Mouse (Mus musculus) heart, adult 2 months (tissue): ENCODE data around the gene Sox10. TPM values are rescaled to one million over a fixed set of nuclear protein-coding genes. Genes with fewer than 3 reads are reported as not detected.

Source experiments
- DNase-seq, 2 experiments: peaks; one replicate each; pipeline ENCODE4 v3.0.0; 2021
- H3K27ac ChIP-seq: fragments of 200-600 bp; 2 replicates; pipeline ENCODE4 v1.8.1; 2022
- H3K27me3 ChIP-seq: fragments of 200-500 bp; 2 replicates; pipeline ENCODE4 v1.6.1; 2012; ENCODE audit warnings: mild to moderate bottlenecking, low read length, inconsistent platforms, mixed read lengths; ENCODE audit not compliant: control insufficient read depth, insufficient read depth
- H3K36me3 ChIP-seq: fragments of 200-500 bp; 2 replicates; pipeline ENCODE4 v1.6.1; 2012; ENCODE audit warnings: low read length, inconsistent platforms; ENCODE audit not compliant: control insufficient read depth, insufficient read depth
- H3K4me1 ChIP-seq: fragments of 200-500 bp; 2 replicates; pipeline ENCODE4 v1.6.1; 2011; ENCODE audit warnings: low read length; ENCODE audit not compliant: control insufficient read depth, insufficient read depth
- H3K4me3 ChIP-seq: fragments of 200-600 bp; 2 replicates; pipeline ENCODE4 v1.8.1; 2022
- H3K79me2 ChIP-seq: fragments of 200-500 bp; replicated peaks from 2 replicates; pipeline ENCODE4 v1.6.1; 2012; ENCODE audit warnings: mild to moderate bottlenecking, inconsistent platforms, low read length, moderate library complexity, mixed read lengths; ENCODE audit not compliant: control insufficient read depth, insufficient read depth
- H3K9ac ChIP-seq: fragments of 200-500 bp; 2 replicates; pipeline ENCODE4 v1.6.1; 2012; ENCODE audit warnings: low read depth, mild to moderate bottlenecking, control low read depth, inconsistent platforms, low read length, mixed read lengths
- CTCF ChIP-seq: fragments of 200-600 bp; IDR thresholded peaks from 2 replicates; pipeline ENCODE4 v1.8.1; 2022; ENCODE audit warnings: antibody characterized with exemption, mild to moderate bottlenecking, moderate library complexity
- EP300 ChIP-seq: fragments of 200-500 bp; IDR thresholded peaks from 2 replicates; pipeline ENCODE4 v1.6.1; 2011; ENCODE audit warnings: low read depth, low read length, control low read depth; ENCODE audit not compliant: insufficient read depth
- POLR2A ChIP-seq: fragments of 200-500 bp; IDR thresholded peaks from 2 replicates; pipeline ENCODE4 v1.6.1; 2011; ENCODE audit warnings: mild to moderate bottlenecking, low read depth, low read length, control low read depth; ENCODE audit not compliant: insufficient read depth
- WGBS: fragments of 180-500 bp; shearing (Covaris S2); methylation state at CpG from one replicate; pipeline ENCODE4 v1.1.7; 2018; 5-methylcytosine and 5-hydroxymethylcytosine counted together
- intact Hi-C: fragments of 180-260 bp; cut with DNase I; formaldehyde crosslinking; loops from one replicate; pipeline ENCODE4 v1.15.1; 2025
- polyA plus RNA-seq: library from polyadenylated mRNA; depleted of rRNA; stranded (reverse); fragments of >200 nt; gene quantifications from 2 replicates; pipeline ENCODE4 v1.2.3, GENCODE M21; 2012
- total RNA-seq, 2 experiments: library from RNA; stranded (reverse); gene quantifications; 2 replicates each; pipeline ENCODE4 v1.2.3; 2021

Gene Sox10
- total and polyA plus RNA-seq, 3 experiments, result 1.1 to 4.5 (median 1.3) TPM

- intact Hi-C loops, result no loop called here
Measured at GRCm38 (mm10) chr15:79202575-79202974, 37.5 kb upstream of the Sox10 start.

GRCm38 (mm10) chr15:79201491-79202150, 36.6 kb upstream of the Sox10 start:
- H3K9ac ChIP-seq, result no peak overlapping the region
- no peak for DNase-seq
- H3K4me3 ChIP-seq, result no peak overlapping the region
- TF ChIP-seq EP300, result no peak
- no peak for TF ChIP-seq POLR2A
- TF ChIP-seq CTCF, result no peak
- H3K27ac ChIP-seq, result no peak overlapping the region
- WGBS, result 38% methylated on average over 13 of the region's 13 CpGs
- H3K4me1 ChIP-seq, result no peaks in the 10 kb centered on the region
- H3K27me3 ChIP-seq, result no peaks in the 10 kb centered on the region
- H3K79me2 ChIP-seq, result no peaks in the 10 kb centered on the region
- intact Hi-C loops, result no loop called here
- no peaks in the 10 kb centered on the region for H3K36me3 ChIP-seq

More at GRCm38 (mm10) chr15:79202575-79202974, 37.5 kb upstream of the Sox10 start:
- no peak overlapping the region for H3K27ac ChIP-seq
- no peak for DNase-seq
- 51% methylated on average over 10 of the region's 10 CpGs for WGBS
- no peak for TF ChIP-seq POLR2A
- no peak for TF ChIP-seq CTCF
- TF ChIP-seq EP300, result no peak
- H3K9ac ChIP-seq, result no peak overlapping the region
- no peaks in the 10 kb centered on the region for H3K27me3 ChIP-seq
- no peaks in the 10 kb centered on the region for H3K79me2 ChIP-seq
- no peaks in the 10 kb centered on the region for H3K36me3 ChIP-seq
- H3K4me3 ChIP-seq, result no peak overlapping the region
- no peaks in the 10 kb centered on the region for H3K4me1 ChIP-seq

GRCm38 (mm10) chr15:79199390-79199976, 34.4 kb upstream of the Sox10 start:
- intact Hi-C loops, result no loop called here
- Histone ChIP-seq H3K79me2 (no peaks in the 10 kb centered on the region), H3K4me1 (peaks cover 3% of the 10 kb centered on the region; the same call in 1 of the 2 replicates), H3K36me3 (no peaks in the 10 kb centered on the region), H3K27me3 (no peaks in the 10 kb centered on the region), H3K4me3 (no peak overlapping the region), H3K9ac (no peak overlapping the region), H3K27ac (no peak overlapping the region)
- TF ChIP-seq EP300, result no peak
- no peak for TF ChIP-seq POLR2A
- TF ChIP-seq CTCF, result no peak
- 90% methylated on average over 12 of the region's 12 CpGs for WGBS
- DNase-seq, result no peak

DNA sequence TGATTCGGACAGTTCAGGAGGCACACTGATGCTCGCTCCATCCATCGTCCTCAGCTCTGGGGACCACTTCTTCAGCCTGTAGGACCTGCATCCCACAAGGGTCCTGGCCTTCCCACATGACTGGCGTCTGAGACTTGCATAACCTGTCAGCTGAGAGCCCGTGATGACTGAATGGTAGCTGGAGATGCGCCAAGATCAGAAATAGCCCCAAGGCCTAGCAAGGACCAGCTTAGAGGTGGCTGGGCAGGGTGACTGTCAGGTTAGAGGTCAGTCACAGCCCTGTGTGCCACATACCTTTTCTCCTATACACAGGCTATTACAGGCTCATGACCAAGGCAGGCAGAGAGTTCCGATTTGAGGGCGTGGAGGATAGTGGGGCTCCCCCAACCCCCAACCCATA, 30.5 kb upstream of the Sox10 start:
- Histone ChIP-seq H3K9ac (no peak overlapping the region), H3K36me3 (no peaks in the 10 kb centered on the region), H3K4me3 (no peak overlapping the region), H3K27me3 (no peaks in the 10 kb centered on the region), H3K4me1 (peaks cover 3% of the 10 kb centered on the region; the same call in 1 of the 2 replicates), H3K27ac (peak overlapping the region; percentile 61), H3K79me2 (no peaks in the 10 kb centered on the region)
- peak; percentile 42 to 70 for DNase-seq
- TF ChIP-seq CTCF (no peak), EP300 (peak; percentile 98), POLR2A (peak; percentile 31; the same call in 1 of the 2 replicates)
- 54% methylated on average over 8 of the region's 8 CpGs for WGBS
- intact Hi-C loops, result no loop called here

GRCm38 (mm10) chr15:79194946-79195345, 29.9 kb upstream of the Sox10 start:
- Histone ChIP-seq H3K4me3 (no peak overlapping the region), H3K27me3 (no peaks in the 10 kb centered on the region), H3K79me2 (no peaks in the 10 kb centered on the region), H3K36me3 (no peaks in the 10 kb centered on the region), H3K9ac (no peak overlapping the region), H3K4me1 (peaks cover 3% of the 10 kb centered on the region; the same call in 1 of the 2 replicates), H3K27ac (peak overlapping the region; percentile 47)
- no peak for TF ChIP-seq POLR2A
- no peak for TF ChIP-seq EP300
- no peak for TF ChIP-seq CTCF
- WGBS, result 73% methylated on average over 2 of the region's 2 CpGs
- DNase-seq, result no peak
- intact Hi-C loops, result no loop called here

DNA sequence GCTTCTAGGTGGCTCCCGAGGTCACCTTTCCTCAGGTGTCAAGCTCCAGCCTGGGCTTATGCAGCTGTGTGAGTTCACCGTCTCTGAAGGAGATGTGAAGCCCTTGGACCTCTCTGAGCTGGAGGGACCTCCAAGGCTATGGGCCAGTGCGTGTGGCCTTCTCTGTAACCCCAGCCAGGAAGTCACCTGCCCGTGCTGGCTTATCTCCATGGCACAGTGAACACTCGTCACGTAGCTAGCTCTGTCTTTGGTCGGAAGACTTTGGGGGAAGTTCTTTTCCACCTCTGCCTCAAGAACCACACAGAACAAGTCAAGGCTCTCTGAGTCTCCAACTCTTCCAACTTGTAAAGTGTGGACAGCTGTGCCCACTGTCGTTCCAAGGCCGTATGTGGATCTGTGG, 29.0 kb upstream of the Sox10 start:
- DNase-seq, result peak in 1 of 2 experiments; percentile 35
- TF ChIP-seq POLR2A (no peak), EP300 (no peak), CTCF (no peak)

More for the DNA sequence above, 29.0 kb upstream of the Sox10 start:
- 53% methylated on average over 9 of the region's 9 CpGs for WGBS
- H3K9ac ChIP-seq, result no peak overlapping the region
- H3K36me3 ChIP-seq, result no peaks in the 10 kb centered on the region
- no peak overlapping the region for H3K4me3 ChIP-seq
- intact Hi-C loops, result no loop called here
- H3K4me1 ChIP-seq, result peaks cover 3% of the 10 kb centered on the region; the same call in 1 of the 2 replicates
- peak overlapping the region; percentile 63 for H3K27ac ChIP-seq
- H3K79me2 ChIP-seq, result no peaks in the 10 kb centered on the region
- H3K27me3 ChIP-seq, result no peaks in the 10 kb centered on the region
